Mouse (Mus musculus) spleen, postnatal 14 days (tissue): Measurements from ENCODE around the gene Phospho2.
A peak's percentile ranks its signal among the peaks of the same experiment; 100 is the strongest.
"Not testable (repeated sequence)": the region's sequence is repeated elsewhere in the genome, so short reads cannot be mapped to it uniquely, and the experiment has no call there.

Source experiments
- DNase-seq, 2 experiments: peaks; one replicate each; pipeline ENCODE4 v3.0.0; 2021 to 2022; ENCODE audit warnings: low spot score in 2 of 2

Phospho2 gene

DNA sequence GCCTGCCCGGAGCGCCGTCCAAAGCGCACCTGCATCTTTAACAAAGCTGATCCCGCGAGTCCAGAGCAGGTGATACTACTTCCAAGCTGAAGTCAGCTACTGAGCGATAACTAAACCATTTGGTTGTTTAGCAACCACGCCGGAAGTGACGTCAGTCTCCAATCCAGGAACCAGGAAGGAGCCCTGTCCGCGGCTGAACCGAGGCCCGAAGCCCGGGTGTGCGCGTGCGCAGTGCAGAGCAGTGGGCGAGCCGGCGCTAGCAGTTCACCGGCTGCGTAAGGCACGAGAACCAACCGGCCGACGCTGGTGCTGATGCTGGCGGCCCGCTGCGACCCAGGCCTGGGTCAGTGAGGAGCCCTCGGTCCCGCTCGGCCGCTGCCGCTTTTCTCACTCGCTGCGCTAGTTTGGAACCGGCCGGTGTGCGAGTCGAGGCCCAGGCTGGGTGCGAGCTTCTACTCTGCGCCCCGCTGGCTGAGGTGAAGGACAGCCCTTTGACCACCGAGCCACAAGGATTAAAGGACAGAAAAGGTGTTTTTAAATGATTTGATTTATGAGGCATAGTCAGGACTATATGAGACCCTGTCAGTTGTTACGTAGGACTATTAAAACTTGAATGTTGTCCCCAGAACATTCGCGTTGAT lies at the start of gene Phospho2, which contains the start of gene Ccdc173:
Gene Phospho2, plus strand, starts transcription at position 195 of the 641 bp plus-strand sequence.
Gene Ccdc173, minus strand, starts transcription at position 147 of the 641 bp plus-strand sequence.
- peak; percentile 97 to 99 for DNase-seq

DNA sequence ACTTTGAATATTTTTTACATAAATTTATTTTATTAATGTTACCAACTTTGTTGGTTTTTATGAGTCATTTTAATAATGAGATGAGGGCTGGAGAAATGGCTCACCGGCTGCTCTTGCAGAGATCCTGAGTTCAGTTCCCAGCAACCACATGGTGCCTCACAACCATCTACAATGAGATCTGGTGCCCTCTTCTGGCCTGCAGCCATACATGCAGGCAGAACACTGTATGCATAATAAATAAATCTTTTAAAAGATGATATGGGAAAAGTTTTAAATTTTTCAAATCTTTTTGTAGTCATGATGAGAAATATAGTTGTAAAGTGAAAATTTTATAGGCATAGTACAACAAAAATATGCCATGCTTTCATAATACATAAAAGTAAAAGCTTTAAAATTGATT lies 44.3 kb upstream of the Phospho2 start:
- DNase-seq, result no peak

DNA sequence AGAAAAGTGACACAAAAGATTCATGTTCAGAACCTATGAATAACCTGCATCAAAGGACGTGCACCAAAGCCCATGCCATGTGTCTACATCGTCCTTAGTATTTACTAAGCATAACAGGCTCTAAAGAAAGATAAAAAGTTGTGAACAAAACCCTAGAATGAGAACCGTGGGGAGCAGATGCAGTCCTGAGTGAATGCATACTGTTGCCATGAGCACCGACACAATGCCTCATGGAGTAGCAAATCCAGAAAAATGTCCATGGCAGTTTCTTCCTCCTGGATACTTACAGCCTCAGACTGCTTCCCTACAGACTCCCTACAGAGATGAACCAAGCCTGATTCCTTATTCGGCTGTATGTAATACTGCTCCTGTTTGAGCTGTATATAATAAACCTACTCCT lies 28.4 kb upstream of the Phospho2 start:
- no peak for DNase-seq

DNA sequence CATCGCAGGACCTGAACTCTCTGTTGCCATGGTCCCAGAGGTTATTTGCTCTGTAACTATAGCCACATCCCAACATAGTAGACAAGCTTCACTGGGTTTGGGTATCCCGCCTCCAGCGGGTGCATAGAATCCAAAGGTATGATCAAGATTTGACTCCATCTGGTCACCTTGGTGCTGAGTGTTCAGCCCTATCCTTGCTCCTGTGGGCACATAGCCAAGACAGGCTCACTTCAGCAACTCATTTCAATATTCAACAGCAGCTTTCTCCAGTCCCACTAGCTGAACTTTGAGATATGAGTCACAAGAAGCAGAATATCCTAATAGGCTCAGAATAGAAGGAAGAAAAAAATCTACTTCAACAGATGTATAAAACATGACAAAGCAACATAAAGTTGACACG lies 26.1 kb upstream of the Phospho2 start:
- no peak for DNase-seq

DNA sequence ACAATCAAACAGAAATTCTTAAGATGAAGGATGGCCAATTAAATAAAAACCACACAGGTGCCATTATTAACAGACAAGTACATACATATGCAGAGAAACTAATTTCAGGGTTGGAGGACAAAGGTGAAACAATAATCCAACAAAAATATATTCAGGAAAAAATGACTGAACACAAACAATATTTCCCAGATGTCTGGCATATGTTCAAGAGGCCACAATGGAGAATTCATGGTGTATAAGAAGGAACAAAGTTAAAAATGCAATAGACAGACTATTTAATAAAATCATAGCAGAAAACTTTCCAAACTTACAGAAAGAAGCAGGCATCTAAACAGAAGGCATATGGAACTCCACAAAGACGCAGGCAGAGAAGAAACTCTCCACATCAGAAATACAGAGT lies 24.7 kb upstream of the Phospho2 start:
- no peak for DNase-seq

DNA sequence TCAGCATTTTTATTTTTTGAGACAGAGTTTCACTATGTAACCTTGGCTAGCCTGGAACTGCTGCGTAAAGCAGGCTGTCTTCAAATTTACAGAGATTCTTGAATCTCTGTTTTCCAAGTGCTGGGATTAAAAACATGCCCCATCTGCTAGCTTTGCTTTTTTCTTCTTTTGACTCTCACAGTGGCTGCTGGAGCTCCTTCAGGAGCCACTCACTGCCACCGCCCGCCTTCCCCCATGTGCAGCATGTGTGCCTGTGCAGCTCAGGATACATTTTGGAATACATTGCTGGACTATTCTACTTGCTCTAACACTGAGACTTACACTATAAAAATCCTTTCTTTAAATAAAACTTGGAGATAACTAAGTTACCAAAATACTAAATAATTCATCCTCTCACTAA lies 16.1 kb upstream of the Phospho2 start:
- no peak for DNase-seq

DNA sequence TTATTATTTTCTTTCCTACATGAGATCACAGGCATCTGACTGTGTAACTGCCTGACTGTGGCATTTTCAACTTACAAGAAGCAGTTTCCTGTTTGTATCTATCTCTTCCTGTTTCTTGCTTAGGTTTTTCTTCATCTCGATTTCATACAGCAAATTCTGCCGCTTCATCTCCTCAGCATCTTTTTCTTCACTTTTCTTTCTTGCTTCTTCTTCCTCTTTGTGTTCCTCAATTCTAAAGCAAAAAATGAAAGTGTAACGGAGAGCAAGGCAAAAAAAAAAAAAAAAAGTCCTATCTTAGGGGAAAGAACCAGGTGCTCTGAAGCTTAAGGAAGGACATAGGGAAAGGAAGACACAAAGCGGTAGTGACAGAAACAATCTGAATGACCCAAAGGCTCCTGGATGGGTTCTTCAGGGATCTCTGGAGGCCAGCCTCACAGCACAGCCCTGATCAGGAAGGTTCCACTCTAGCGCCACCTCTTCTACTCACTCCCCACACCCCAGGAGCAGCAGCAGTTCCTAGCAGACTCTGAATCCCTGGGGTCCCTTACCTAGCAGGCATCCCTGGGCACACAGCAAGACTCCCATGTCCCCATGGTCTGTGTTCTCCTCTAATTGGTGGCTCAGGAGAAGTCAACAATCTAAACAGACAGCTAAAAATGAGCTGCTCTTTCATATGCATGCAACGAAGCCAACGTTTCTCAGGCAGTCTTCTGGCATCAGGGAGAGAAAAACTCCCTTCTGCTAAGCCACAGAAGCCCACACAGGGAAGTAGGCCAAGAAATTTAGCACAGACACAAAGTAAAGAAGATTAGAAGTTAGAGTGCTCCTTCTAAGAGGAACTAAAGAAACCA lies 11.2 kb upstream of the Phospho2 start:
- DNase-seq, result no peak

DNA sequence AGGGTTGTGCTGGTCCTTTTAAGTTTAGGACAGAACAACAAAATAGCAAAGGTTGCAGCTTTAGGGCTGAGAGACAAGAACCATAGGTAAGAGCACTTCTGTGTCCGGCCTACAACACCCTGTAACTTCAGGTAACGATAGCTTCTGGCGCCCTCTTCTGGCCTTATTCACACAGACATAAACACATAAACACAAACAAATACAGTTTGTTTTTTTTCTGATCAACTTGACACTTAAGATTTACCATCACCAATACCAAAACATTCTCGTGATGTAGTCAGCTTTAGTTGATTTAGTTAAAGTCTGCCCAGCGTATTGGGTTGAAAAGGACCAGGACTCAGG lies 10.6 kb upstream of the Phospho2 start:
- DNase-seq, result peak in 1 of 2 experiments; percentile 27

DNA sequence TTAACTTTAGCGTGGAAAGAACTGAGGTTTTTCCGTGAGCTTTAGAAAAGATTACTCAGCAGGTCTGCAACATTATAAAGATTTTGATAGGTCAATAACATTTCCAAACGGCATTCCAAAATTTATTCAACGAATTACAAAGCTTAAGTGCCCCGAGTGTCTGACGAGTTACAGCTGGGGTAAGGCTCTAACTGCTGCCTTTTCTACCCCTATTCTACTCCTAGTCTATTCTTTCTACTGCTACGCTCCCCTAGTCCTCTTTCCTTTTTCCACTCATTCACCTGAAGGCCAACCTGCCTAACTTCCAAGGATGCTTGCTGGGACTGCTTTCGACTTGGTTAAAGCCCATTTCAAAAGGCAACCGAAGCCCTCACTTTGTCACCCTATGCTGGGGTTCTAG lies 449 bp upstream of the Phospho2 start:
- no peak for DNase-seq

DNA sequence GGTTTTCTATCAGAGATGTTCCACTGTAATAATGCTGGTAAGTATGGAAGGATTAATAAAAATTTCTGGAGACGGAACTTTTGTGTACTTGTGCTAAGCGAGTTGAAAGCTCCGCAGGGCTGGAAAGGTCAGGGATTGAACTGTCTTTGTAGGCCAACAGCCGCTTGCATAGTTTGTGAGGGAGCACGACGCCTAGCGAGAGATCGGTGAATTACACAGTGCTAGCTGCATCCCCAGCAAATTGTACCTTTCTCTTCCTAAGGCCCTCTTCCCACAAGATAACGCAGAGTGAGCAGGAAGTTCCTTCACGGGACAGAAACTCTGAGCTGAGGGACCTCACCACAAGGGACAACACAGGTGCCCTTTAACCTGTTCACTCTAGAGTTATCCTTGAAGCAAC lies 862 bp downstream of the Phospho2 start:
- peak; percentile 75 to 85 for DNase-seq

DNA sequence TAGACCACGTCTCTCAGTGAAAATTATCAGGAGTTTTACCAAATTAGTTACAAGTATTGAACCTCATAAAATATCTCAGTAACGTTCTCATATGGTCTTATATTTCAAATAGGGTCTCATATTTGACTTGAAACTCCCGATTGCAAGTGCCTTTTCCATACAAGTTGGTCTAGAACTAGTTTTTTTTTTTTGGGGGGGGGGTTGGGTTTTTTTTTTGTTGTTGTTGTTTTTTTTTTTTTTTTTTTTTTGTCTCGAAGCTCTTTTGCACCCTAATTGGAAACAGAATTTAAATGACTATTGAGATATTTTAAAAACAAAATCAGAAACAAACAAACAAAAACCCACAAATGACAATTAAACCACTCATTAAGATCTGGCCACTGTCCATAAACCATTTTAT lies 1.3 kb downstream of the Phospho2 start:
- DNase-seq, result no peak

DNA sequence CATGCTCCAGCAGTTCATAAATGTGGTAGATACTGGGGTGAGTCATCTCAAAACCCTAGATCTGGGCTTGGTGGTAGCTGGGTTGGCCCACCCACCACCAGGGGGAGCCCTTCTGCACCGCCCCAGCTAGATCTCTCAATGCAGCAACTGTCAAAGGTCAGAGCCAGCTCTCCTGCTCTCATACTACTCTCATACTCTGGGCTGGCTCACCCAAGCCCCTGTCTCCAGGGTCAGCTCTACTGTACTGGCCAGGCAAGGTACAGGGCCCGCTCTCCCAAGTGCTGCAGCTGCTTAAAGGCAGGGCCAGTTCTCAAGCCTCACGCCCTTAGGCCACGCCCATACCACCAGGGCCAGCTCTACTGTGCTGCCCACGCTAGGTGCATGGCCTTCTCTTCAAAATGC lies 13.5 kb downstream of the Phospho2 start:
- peak; percentile 66 to 76 for DNase-seq

DNA sequence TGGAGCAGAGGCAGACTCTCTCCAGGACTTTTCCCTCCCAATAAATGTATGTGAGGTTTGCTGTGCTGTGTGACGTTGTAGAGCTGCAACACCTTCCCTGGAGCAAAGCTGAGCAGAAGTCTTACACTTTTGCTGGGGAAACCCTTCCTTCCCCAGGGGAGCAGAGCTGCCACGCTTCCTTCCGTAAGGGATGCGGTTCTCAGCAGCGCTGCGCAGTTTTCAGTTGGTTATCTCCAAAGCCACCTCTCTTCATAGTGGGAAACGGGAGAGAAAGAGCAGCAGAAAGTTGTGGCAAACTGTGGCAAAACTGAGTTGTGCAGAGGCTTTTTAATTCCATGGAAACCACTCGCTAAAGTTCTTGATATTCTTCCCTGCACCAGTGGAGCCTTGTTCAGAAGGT lies 14.3 kb downstream of the Phospho2 start:
- DNase-seq, result no peak

DNA sequence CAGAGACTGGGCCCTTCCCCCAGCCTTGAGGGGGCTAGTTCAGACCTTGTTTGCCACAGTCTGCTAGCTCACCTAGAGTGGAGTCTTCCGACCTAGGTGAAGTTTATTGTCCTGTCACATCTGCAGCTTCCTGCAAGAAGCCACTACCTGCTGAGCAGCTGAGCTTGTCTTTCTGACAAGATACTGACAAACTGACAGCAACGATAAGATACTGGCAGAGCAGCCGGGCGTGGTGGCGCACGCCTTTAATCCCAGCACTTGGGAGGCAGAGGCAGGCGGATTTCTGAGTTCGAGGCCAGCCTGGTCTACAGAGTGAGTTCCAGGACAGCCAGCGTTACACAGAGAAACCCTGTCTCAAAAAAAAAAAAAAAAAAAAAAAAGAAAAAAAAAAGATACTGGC lies 15.2 kb downstream of the Phospho2 start:
- not testable (repeated sequence) for DNase-seq

DNA sequence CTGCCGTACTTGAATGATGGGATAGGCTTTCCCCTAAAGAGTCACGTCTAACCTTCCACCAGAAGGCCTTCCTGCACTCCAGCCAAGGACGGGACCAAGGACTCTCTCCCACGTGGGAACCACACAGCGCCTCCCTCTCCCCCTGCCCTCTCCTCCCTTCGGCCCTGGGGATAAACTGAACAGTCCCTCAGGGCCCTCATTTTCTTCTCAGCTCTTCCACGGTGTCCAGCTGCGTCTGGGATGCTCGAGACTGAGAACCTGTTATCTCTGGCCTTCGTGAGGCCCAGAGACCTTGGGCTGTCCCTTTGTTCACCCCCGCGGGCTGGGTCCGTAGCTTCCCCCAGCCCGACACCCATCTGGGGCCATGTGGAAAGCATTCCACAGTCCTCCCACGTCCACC lies 20.7 kb downstream of the Phospho2 start:
- no peak for DNase-seq

DNA sequence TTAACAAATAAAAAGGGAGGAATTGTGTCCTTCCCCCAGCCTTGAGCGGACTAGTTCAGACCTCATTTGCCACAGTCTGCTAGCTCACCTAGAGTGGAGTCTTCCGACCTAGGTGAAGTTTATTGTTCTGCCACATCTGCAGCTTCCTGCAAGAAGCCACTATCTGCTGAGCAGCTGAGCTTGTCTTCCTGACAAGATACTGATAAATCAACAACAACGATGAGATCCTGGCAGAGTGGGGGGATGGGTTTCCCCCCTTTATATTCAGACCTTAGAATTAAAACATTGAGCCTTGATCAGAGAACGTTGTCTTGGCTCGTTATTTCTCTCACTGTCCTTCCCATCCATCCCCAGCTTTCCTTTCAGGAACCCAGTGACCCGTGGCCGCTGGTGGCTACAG lies 21.9 kb downstream of the Phospho2 start:
- DNase-seq, result not testable (repeated sequence)

DNA sequence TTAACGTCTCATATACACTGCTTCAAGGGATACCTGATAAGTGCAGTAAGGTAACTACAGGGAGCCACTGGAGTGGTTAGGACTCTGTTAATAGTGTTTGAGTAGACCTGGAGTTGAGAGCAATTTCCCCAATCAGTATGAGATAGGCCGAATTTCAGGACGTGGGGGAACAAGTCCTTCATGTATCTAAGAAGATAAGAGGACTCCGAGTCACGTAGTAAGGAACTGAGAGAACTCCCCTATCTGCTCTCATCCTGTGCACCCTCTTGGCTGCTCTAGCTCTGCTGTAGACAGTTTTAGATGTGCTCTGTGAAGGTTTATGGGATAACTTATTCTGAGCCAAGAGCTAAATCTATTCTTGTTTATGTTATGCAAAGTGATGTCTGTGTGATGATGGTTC lies 27.2 kb downstream of the Phospho2 start:
- DNase-seq, result no peak

DNA sequence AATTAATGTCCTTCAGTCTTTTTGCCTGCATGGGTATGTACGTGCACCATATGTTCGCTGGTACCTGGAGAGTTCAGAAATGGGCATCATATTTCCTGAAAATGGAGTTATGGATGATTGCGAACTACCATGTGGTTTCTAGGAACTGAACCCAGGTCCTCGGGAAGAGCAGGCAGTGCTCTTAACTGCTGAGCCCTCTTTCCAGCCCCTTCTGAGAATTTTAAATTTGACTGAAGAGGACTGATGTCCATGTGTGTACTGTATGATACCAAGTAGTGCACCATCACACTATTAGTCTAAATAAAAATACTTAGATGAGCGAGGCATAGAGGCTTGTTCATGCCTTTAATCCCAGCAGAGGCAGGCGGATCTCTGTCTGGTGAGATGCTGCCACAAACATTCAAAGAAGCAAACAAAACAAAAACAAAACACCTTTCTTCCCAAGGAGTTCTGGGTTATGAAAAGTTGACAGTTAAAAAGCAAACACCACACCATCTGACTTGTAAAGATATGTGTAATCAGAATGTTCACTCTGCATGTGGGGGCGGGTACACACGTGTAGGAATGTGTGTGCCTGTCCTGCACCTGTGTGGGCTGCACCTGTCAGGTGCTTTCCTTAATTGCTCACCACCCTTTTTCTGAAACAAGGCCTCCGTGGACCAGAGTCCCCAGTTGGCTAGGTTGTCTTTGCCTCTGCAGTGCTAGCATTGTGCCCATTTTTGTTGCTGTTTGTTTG lies 29.1 kb downstream of the Phospho2 start:
- DNase-seq, result no peak

DNA sequence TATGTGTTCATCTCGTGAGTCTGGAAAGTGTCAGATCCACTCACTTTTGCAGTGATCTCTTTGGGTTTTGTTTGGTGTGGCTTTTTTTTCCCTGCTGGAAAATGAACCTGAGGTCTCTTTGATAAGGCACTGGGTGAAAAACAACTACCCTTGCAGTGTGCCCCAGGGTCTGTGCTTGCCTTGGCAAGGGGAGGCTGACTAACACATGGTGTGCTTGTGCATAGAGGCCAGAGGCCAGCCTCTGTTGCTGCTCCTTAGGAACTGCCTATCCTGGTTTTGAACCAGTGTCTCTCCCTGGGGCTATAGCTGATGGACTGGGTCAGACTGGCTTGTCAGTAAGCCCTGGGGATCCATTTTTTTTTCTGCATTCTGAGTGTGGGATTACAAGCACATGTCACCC lies 30.8 kb downstream of the Phospho2 start:
- no peak for DNase-seq

DNA sequence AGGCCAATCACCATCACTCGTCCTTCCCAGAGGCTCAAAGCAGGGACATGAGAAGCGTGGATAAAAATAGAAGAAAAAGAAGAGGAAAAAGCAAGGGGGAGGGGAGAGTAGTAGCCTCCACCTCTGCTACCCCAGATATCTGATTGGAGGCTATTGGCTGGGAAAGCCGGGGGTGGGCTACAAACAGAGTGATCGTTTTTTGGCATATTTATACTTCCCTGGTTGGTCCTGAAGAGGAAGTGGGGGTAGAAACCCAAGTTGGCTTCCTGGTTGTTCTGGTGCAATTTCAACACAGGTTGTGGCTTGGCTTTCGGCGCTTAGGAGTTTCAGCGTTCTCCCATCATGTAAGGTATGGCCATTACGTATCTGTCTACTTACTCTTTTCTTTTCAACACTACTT lies 32.3 kb downstream of the Phospho2 start, which contains the start of gene Klhl23:
Gene Klhl23, plus strand, starts transcription at position 234 of the 400 bp plus-strand sequence.
- DNase-seq, result no peak

DNA sequence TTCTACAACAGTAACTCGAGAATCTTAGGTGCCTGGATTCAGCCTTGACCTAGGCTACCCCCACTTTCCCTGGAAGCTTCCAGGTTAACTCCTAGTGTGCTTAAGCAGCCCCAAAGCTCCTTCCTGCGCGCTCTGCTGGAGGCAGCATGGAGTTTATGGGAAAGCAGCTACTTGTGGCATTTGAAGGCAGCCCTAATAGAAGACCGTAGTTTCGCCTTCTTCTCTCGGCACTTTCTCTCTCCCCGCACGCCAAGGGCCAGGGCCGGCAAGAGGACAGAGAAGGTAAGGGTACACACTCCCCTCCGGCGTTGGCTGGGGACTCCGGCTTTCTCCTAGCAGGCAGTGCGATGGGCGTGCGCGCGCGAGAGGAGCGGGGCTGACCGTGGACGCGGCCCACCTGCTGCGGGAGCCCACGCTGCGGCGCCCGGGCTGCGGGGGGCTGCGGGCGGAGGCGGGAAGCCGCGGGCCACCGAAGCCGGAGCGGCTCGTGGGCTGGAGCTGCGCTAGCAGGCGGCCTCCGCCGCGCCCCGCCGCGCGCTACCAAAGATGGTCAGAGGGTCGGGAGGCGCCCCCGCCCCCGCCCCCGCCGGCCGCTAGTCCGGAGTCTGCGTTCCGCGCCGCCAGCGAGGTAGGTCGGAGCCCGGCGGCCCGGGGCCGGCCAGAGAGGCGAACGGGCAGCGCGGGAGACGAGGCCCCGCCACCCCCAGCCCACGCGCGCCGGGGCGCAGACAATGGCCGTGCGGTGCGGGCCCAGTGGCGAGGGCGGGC lies 33.1 kb downstream of the Phospho2 start:
- DNase-seq, result peak in 1 of 2 experiments; percentile 24
